Mouse (Mus musculus) forebrain, embryonic 13.5 days (tissue): ENCODE results near the gene Srbd1. TPM values are rescaled to one million over a fixed set of nuclear protein-coding genes. Genes with fewer than 3 reads are reported as not detected.

Source experiments
- ATAC-seq: fragments of 200-750 bp; cut with Nextera tagmentation; 2 replicates; pipeline ENCODE4 v1.8.0; 2017
- H3K27ac ChIP-seq: fragments of 300-500 bp; sonication (generic); 2 replicates; pipeline ENCODE4 v1.5.1; 2015; ENCODE audit warnings: inconsistent platforms, mild to moderate bottlenecking, moderate library complexity
- H3K27me3 ChIP-seq: fragments of 300-500 bp; sonication (generic); 2 replicates; pipeline ENCODE4 v1.6.1; 2015; ENCODE audit warnings: mild to moderate bottlenecking, inconsistent platforms
- H3K36me3 ChIP-seq: fragments of 300-500 bp; sonication (generic); 2 replicates; pipeline ENCODE4 v1.6.1; 2015; ENCODE audit warnings: mild to moderate bottlenecking, inconsistent platforms; ENCODE audit not compliant: poor library complexity, severe bottlenecking
- H3K4me1 ChIP-seq: fragments of 300-500 bp; sonication (generic); 2 replicates; pipeline ENCODE4 v1.6.1; 2015; ENCODE audit warnings: inconsistent platforms
- H3K4me2 ChIP-seq: fragments of 300-500 bp; sonication (generic); 2 replicates; pipeline ENCODE4 v1.6.1; 2015; ENCODE audit warnings: inconsistent platforms, mild to moderate bottlenecking, moderate library complexity
- H3K4me3 ChIP-seq: fragments of 300-500 bp; sonication (generic); 2 replicates; pipeline ENCODE4 v1.5.1; 2015; ENCODE audit warnings: mild to moderate bottlenecking, inconsistent platforms
- H3K9ac ChIP-seq: fragments of 300-500 bp; sonication (generic); 2 replicates; pipeline ENCODE4 v1.6.1; 2015; ENCODE audit warnings: mild to moderate bottlenecking, inconsistent platforms
- H3K9me3 ChIP-seq: fragments of 300-500 bp; sonication (generic); replicated peaks from 2 replicates; pipeline ENCODE4 v1.6.1; 2016; ENCODE audit warnings: inconsistent platforms
- WGBS: fragments of 180-500 bp; shearing (Covaris S2); methylation state at CpG from one replicate; pipeline ENCODE4 v1.1.7; 2015; 5-methylcytosine and 5-hydroxymethylcytosine counted together
- polyA plus RNA-seq: library from polyadenylated mRNA; unstranded; fragments of >200 nt; fragmentation: Nextera tagmentation; extraction: Ambion mirVana; gene quantifications from 2 replicates; pipeline ENCODE4 v1.2.1, GENCODE M21; 2015

The Srbd1 gene
- polyA plus RNA-seq, 1 experiment from 2014 or later = 18.2 TPM

- no peak for ATAC-seq
- H3K9me3 ChIP-seq = no peaks in the 10 kb centered on the region
- H3K4me1 ChIP-seq = peaks cover 5% of the 10 kb centered on the region; the same call in 1 of the 2 replicates
- no peak overlapping the region for H3K27ac ChIP-seq
- H3K36me3 ChIP-seq = no peaks in the 10 kb centered on the region
- no peak overlapping the region for H3K4me2 ChIP-seq
- no peak overlapping the region for H3K9ac ChIP-seq
- no peaks in the 10 kb centered on the region for H3K27me3 ChIP-seq
- no peak overlapping the region for H3K4me3 ChIP-seq
- 90% methylated on average over 4 of the region's 4 CpGs for WGBS
Measured at GRCm38 (mm10) chr17:86027577-86028199, 117.3 kb downstream of the Srbd1 start.

GRCm38 (mm10) chr17:86024589-86024988 lies 120.4 kb downstream of the Srbd1 start:
- Histone ChIP-seq H3K9me3 (no peaks in the 10 kb centered on the region), H3K4me3 (no peak overlapping the region), H3K4me1 (no peaks in the 10 kb centered on the region), H3K36me3 (no peaks in the 10 kb centered on the region), H3K27ac (no peak overlapping the region), H3K9ac (no peak overlapping the region), H3K4me2 (no peak overlapping the region), H3K27me3 (no peaks in the 10 kb centered on the region)
- 95% methylated on average over 3 of the region's 3 CpGs for WGBS
- ATAC-seq = no peak

GRCm38 (mm10) chr17:86022366-86022765 lies 122.6 kb downstream of the Srbd1 start:
- ATAC-seq = no peak
- no peak overlapping the region for H3K4me2 ChIP-seq
- peaks cover 10% of the 10 kb centered on the region; the same call in 1 of the 2 replicates for H3K9me3 ChIP-seq
- no peaks in the 10 kb centered on the region for H3K36me3 ChIP-seq
- WGBS = 68% methylated on average over 4 of the region's 4 CpGs
- no peak overlapping the region for H3K27ac ChIP-seq
- H3K4me1 ChIP-seq = no peaks in the 10 kb centered on the region
- H3K4me3 ChIP-seq = no peak overlapping the region
- no peak overlapping the region for H3K9ac ChIP-seq
- H3K27me3 ChIP-seq = no peaks in the 10 kb centered on the region

- Histone ChIP-seq H3K4me1 (no peaks in the 10 kb centered on the region), H3K4me2 (no peak overlapping the region), H3K9ac (no peak overlapping the region), H3K27me3 (no peaks in the 10 kb centered on the region), H3K9me3 (peaks cover 10% of the 10 kb centered on the region; the same call in 1 of the 2 replicates), H3K4me3 (no peak overlapping the region), H3K36me3 (no peaks in the 10 kb centered on the region), H3K27ac (no peak overlapping the region)
- no peak for ATAC-seq
- 88% methylated on average over 1 of the region's 1 CpGs for WGBS
Measured at GRCm38 (mm10) chr17:86021815-86022214, 123.2 kb downstream of the Srbd1 start.

GRCm38 (mm10) chr17:86021231-86021630 lies 123.7 kb downstream of the Srbd1 start:
- no peak overlapping the region for H3K27ac ChIP-seq

GRCm38 (mm10) chr17:86019793-86020192 lies 125.2 kb downstream of the Srbd1 start:
- no peaks in the 10 kb centered on the region for H3K4me1 ChIP-seq
- 86% methylated on average over 1 of the region's 1 CpGs for WGBS
- H3K36me3 ChIP-seq = no peaks in the 10 kb centered on the region
- no peak overlapping the region for H3K4me3 ChIP-seq
- H3K27me3 ChIP-seq = no peaks in the 10 kb centered on the region
- no peak overlapping the region for H3K9ac ChIP-seq
- peaks cover 10% of the 10 kb centered on the region; the same call in 1 of the 2 replicates for H3K9me3 ChIP-seq
- no peak overlapping the region for H3K27ac ChIP-seq
- ATAC-seq = no peak
- no peak overlapping the region for H3K4me2 ChIP-seq

More at GRCm38 (mm10) chr17:86021231-86021630, 123.7 kb downstream of the Srbd1 start:
- no peaks in the 10 kb centered on the region for H3K4me1 ChIP-seq
- ATAC-seq = no peak
- WGBS = 94% methylated on average over 5 of the region's 5 CpGs
- H3K9me3 ChIP-seq = peaks cover 10% of the 10 kb centered on the region; the same call in 1 of the 2 replicates
- H3K27me3 ChIP-seq = no peaks in the 10 kb centered on the region
- H3K9ac ChIP-seq = no peak overlapping the region
- H3K4me2 ChIP-seq = no peak overlapping the region
- H3K36me3 ChIP-seq = no peaks in the 10 kb centered on the region
- no peak overlapping the region for H3K4me3 ChIP-seq

GRCm38 (mm10) chr17:86014246-86014645 lies 130.7 kb downstream of the Srbd1 start:
- H3K4me2 ChIP-seq = no peak overlapping the region
- H3K9ac ChIP-seq = no peak overlapping the region
- no peaks in the 10 kb centered on the region for H3K36me3 ChIP-seq
- no peaks in the 10 kb centered on the region for H3K4me1 ChIP-seq
- H3K4me3 ChIP-seq = no peak overlapping the region
- no peak overlapping the region for H3K27ac ChIP-seq
- H3K27me3 ChIP-seq = no peaks in the 10 kb centered on the region
- ATAC-seq = no peak
- peaks cover 10% of the 10 kb centered on the region; the same call in 1 of the 2 replicates for H3K9me3 ChIP-seq
- 87% methylated on average over 4 of the region's 4 CpGs for WGBS

GRCm38 (mm10) chr17:86012576-86012975 lies 132.4 kb downstream of the Srbd1 start:
- no peaks in the 10 kb centered on the region for H3K27me3 ChIP-seq
- H3K4me2 ChIP-seq = no peak overlapping the region
- no peak overlapping the region for H3K27ac ChIP-seq
- no peak overlapping the region for H3K9ac ChIP-seq
- no peaks in the 10 kb centered on the region for H3K36me3 ChIP-seq
- H3K4me1 ChIP-seq = no peaks in the 10 kb centered on the region
- no peak for ATAC-seq
- no peak overlapping the region for H3K4me3 ChIP-seq
- H3K9me3 ChIP-seq = no peaks in the 10 kb centered on the region
- WGBS = 98% methylated on average over 1 of the region's 1 CpGs

GRCm38 (mm10) chr17:86011849-86012248 lies 133.1 kb downstream of the Srbd1 start:
- ATAC-seq = no peak
- no peaks in the 10 kb centered on the region for H3K9me3 ChIP-seq
- no peak overlapping the region for H3K27ac ChIP-seq
- H3K36me3 ChIP-seq = no peaks in the 10 kb centered on the region
- H3K9ac ChIP-seq = no peak overlapping the region
- no peak overlapping the region for H3K4me3 ChIP-seq
- WGBS = 95% methylated on average over 3 of the region's 3 CpGs
- H3K27me3 ChIP-seq = no peaks in the 10 kb centered on the region
- no peaks in the 10 kb centered on the region for H3K4me1 ChIP-seq
- no peak overlapping the region for H3K4me2 ChIP-seq

GRCm38 (mm10) chr17:86008401-86008800 lies 136.6 kb downstream of the Srbd1 start:
- Histone ChIP-seq H3K27ac (no peak overlapping the region), H3K9ac (no peak overlapping the region), H3K27me3 (no peaks in the 10 kb centered on the region), H3K4me1 (no peaks in the 10 kb centered on the region), H3K4me3 (no peak overlapping the region), H3K4me2 (no peak overlapping the region), H3K9me3 (no peaks in the 10 kb centered on the region), H3K36me3 (no peaks in the 10 kb centered on the region)
- WGBS = 80% methylated on average over 10 of the region's 10 CpGs
- no peak for ATAC-seq

GRCm38 (mm10) chr17:86002113-86002512 lies 142.9 kb downstream of the Srbd1 start:
- Histone ChIP-seq H3K9me3 (no peaks in the 10 kb centered on the region; the same call in 1 of the 2 replicates), H3K4me1 (no peaks in the 10 kb centered on the region), H3K27me3 (no peaks in the 10 kb centered on the region), H3K36me3 (peaks cover 19% of the 10 kb centered on the region; the same call in 1 of the 2 replicates), H3K27ac (no peak overlapping the region), H3K4me2 (no peak overlapping the region), H3K4me3 (no peak overlapping the region), H3K9ac (no peak overlapping the region)
- WGBS = 97% methylated on average over 6 of the region's 6 CpGs
- ATAC-seq = no peak

GRCm38 (mm10) chr17:86001667-86002066 lies 143.3 kb downstream of the Srbd1 start:
- H3K4me2 ChIP-seq = no peak overlapping the region
- H3K4me1 ChIP-seq = no peaks in the 10 kb centered on the region
- 91% methylated on average over 5 of the region's 5 CpGs for WGBS
- H3K4me3 ChIP-seq = no peak overlapping the region
- H3K9me3 ChIP-seq = no peaks in the 10 kb centered on the region; the same call in 1 of the 2 replicates
- H3K27me3 ChIP-seq = no peaks in the 10 kb centered on the region
- no peak for ATAC-seq
- no peak overlapping the region for H3K27ac ChIP-seq
- peaks cover 23% of the 10 kb centered on the region; the same call in 1 of the 2 replicates for H3K36me3 ChIP-seq
- no peak overlapping the region for H3K9ac ChIP-seq

- Histone ChIP-seq H3K4me2 (no peak overlapping the region), H3K27me3 (no peaks in the 10 kb centered on the region), H3K27ac (no peak overlapping the region), H3K9me3 (no peaks in the 10 kb centered on the region; the same call in 1 of the 2 replicates), H3K9ac (no peak overlapping the region), H3K4me1 (peaks cover 12% of the 10 kb centered on the region; the same call in 1 of the 2 replicates), H3K4me3 (no peak overlapping the region), H3K36me3 (peaks cover 18% of the 10 kb centered on the region; the same call in 1 of the 2 replicates)
- ATAC-seq = peak; percentile 83
- 62% methylated on average over 2 of the region's 2 CpGs for WGBS
Measured at GRCm38 (mm10) chr17:85995727-85996126, 149.2 kb downstream of the Srbd1 start.
